21 mouse cellular contexts compared by ENCODE assay signal in the genomic region with DNA sequence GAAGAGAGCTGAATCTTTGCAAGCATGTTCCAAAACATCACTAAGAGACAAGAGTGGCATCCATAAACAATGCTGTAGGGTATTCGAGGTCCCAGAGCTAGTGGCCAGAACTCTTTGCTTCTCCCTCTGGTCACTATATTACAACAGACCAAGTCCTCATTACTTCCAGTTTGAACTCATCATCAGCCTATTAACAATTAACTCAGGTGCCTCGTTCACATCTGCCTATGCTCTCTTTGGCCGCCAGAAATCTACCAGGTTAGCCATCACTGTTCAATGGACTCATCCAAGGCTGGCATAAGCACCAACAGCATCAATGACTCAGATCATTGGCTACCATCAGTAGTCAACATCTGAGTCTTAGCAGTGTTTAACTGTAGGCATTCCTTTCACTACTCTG. TPM values are rescaled to one million over a fixed set of nuclear protein-coding genes. Genes with fewer than 3 reads are reported as not detected.
"Had no signal": no experiment of that assay in that cellular context is flagged by ENCODE, and none has a peak within 500 bp of the region (broad histone marks: within the 10 kb centered on the region; RNA-seq: fewer than 3 reads in every experiment).

No protein-coding gene starts in this region.

- H3K9me3 ChIP-seq: hindbrain, embryonic 15.5 days; kidney, embryonic 15.5 days; neural tube, embryonic 12.5 days; stomach, embryonic 15.5 days had no signal

- H3K27ac ChIP-seq: hindbrain, embryonic 15.5 days; kidney, embryonic 15.5 days; left cerebral cortex, adult 2 months; liver, embryonic 14.5 days; neural tube, embryonic 12.5 days; stomach, embryonic 15.5 days had no signal

- H3K4me3 ChIP-seq: hindbrain, embryonic 15.5 days; kidney, embryonic 15.5 days; left cerebral cortex, adult 2 months; neural tube, embryonic 12.5 days; stomach, embryonic 15.5 days had no signal

- DNase-seq: kidney, postnatal 10 days; layer of hippocampus, postnatal 36 days; lung, adult 2 months; lung, postnatal 14 days; lung, postnatal 4 days; midbrain, embryonic 14.5 days; retina, postnatal 1 day; right cerebral cortex, postnatal 25 days; spleen, adult 18-20 months had no signal

- H3K27me3 ChIP-seq: hindbrain, embryonic 15.5 days; kidney, embryonic 15.5 days; neural tube, embryonic 12.5 days; stomach, embryonic 15.5 days had no signal

- H3K4me1 ChIP-seq: stomach, embryonic 15.5 days had no signal

- H3K9ac ChIP-seq: hindbrain, embryonic 15.5 days; kidney, embryonic 15.5 days; liver, embryonic 14.5 days; neural tube, embryonic 12.5 days; stomach, embryonic 15.5 days had no signal

- H3K4me2 ChIP-seq: hindbrain, embryonic 15.5 days; kidney, embryonic 15.5 days; midbrain, embryonic 11.5 days; neural tube, embryonic 12.5 days; stomach, embryonic 15.5 days had no signal

RNA-seq across cellular contexts. Expression of a gene that starts 40.5 kb away (rescaled TPM):
- total RNA-seq: megakaryocyte progenitor cell, adult 5-6 weeks; megakaryocyte-erythroid progenitor cell, adult 5-6 weeks; neutrophil, adult 5-6 weeks had no signal
- polyA plus RNA-seq: intestine, embryonic 14.5 days; limb, embryonic 11.5 days; liver, embryonic 14.5 days had no signal
